Mouse (Mus musculus): Measurements from ENCODE around the gene Htr1f. TPM values are rescaled to one million over a fixed set of nuclear protein-coding genes. Genes with fewer than 3 reads are reported as not detected.
"Not testable (repeated sequence)": the region's sequence is repeated elsewhere in the genome, so short reads cannot be mapped to it uniquely, and the experiment has no call there.

Gene Htr1f
- polyA plus RNA-seq, 1 experiment: 0.36 TPM

DNA sequence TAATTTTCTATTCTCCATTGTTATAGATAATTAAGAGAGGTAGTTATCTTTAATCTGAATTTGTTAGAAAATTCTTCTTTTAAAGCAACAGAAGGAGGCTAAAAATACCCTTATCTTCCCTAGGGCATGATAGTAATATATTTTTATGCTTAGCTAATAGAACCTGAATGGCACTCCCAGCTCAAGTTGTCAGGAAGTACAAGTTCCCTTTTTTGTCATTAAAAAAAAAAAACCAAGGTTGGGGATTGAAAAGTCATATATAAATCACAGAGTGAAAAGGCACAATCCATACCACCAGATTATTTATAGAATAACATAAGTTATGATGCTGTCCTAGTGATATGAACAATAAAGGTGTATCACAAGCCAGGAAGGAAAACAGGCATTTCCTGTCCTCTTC, 39.4 kb downstream of the Htr1f start:
- no peak overlapping the region for H3K4me3 ChIP-seq (replicated peaks; ENCODE audit: insufficient read depth, low read depth, low read length)
- no peak overlapping the region for H3K27ac ChIP-seq (ENCODE audit: insufficient read depth, low read length)
- DNase-seq: no peak
- H3K4me1 ChIP-seq (ENCODE audit: control insufficient read depth, insufficient read depth, low read length): no peaks in the 10 kb centered on the region
- H3K27me3 ChIP-seq (ENCODE audit: control insufficient read depth, insufficient read depth, low read length): no peaks in the 10 kb centered on the region
- TF ChIP-seq CTCF (IDR thresholded peaks at IDR 0.05; ENCODE audit: borderline replicate concordance, insufficient read depth, low read depth, low read length): no peak
- no peak for TF ChIP-seq POLR2A (IDR thresholded peaks at IDR 0.05; ENCODE audit: borderline replicate concordance, insufficient read depth, low read length)

DNA sequence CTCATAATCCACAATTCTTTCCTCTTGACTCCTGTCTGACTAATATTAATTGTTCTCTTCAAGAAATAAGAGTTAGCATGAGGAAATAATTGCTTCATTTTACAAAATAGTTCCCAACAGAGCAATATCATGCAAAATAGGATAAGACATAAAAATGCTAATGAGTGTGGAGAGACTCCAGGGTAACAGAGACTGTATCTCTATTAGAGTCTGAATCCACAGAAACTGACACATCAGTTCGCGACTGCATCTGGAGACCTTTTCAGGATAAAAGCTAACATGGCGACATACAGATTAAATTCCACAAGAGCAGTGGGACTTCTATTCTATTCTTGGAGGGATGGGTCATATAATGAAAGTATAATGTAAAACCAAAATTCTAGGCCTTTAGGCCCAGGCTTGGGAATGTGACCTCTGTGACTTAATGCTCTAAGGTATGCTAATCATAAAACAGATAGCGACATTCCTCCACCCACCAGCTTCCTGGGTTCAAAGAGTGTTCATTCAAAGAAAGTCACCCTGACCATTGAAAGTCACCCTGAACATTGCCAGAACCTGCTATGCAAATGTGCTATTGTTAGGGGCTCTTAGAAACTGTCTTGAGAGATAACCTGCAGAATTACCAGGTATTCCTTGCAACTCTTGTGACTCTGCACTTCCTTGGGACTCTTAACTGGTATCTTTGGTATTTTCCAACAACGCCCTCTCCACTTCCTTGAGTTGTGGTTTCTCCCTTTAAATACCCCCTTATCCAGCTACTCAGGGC, 67.8 kb downstream of the Htr1f start:
- DNase-seq; H3K4me3 ChIP-seq (replicated peaks; ENCODE audit: insufficient read depth, low read depth, low read length); H3K27me3 ChIP-seq (ENCODE audit: control insufficient read depth, insufficient read depth, low read length); H3K27ac ChIP-seq (ENCODE audit: insufficient read depth, low read length); H3K4me1 ChIP-seq (ENCODE audit: control insufficient read depth, insufficient read depth, low read length): not testable (repeated sequence)
- WGBS: 95% methylated on average over 5 of the region's 5 CpGs

DNA sequence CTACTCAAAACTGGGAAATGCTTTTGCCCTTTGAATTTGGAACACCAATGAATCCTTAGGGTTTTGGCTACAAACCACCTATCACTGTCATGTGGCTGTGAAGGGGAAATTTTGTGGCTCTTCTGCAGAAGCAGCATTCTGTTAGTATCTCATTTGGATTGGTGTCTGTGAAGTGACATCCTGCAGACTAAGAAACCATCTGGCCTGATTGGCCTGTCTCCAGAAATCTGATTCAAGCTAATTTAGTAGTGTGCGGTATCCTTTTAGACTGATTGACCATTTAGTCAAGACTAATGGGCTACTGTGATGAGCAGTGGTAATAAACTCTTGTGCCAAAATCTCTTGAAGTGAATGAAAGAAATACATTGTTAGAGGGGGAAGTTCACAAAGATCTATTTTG, 76.0 kb downstream of the Htr1f start:
- TF ChIP-seq CTCF (IDR thresholded peaks at IDR 0.05; ENCODE audit: borderline replicate concordance, insufficient read depth, low read depth, low read length): no peak
- no peak for TF ChIP-seq POLR2A (IDR thresholded peaks at IDR 0.05; ENCODE audit: borderline replicate concordance, insufficient read depth, low read length)
- 2% methylated on average over 1 of the region's 1 CpGs for WGBS

DNA sequence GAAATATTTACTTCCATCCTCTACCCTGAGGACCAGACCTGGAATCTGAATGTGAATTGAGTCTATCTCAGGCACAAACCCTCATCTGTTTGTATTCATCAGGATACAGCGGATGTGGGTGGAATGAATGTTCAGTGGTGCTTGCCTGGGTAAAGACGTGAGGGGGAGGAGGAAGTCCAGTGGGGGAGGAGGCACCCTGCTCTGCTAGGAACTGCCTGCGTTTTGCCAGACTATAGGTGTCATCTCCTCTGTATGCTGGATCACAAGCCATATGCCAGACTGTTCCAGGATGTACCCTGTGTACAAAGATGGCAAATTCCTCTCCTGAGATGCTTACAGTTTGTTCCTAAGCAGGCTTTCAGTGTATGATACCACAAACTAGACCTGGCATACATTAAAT, 83.3 kb downstream of the Htr1f start:
- TF ChIP-seq CTCF (IDR thresholded peaks at IDR 0.05; ENCODE audit: borderline replicate concordance, insufficient read depth, low read depth, low read length): no peak
- no peak for TF ChIP-seq POLR2A (IDR thresholded peaks at IDR 0.05; ENCODE audit: borderline replicate concordance, insufficient read depth, low read length)
- no peaks in the 10 kb centered on the region for H3K4me1 ChIP-seq (ENCODE audit: control insufficient read depth, insufficient read depth, low read length)
- 79% methylated on average over 3 of the region's 3 CpGs for WGBS
- H3K27me3 ChIP-seq (ENCODE audit: control insufficient read depth, insufficient read depth, low read length): no peaks in the 10 kb centered on the region
- no peak overlapping the region for H3K4me3 ChIP-seq (replicated peaks; ENCODE audit: insufficient read depth, low read depth, low read length)
- DNase-seq: no peak
- H3K27ac ChIP-seq (ENCODE audit: insufficient read depth, low read length): no peak overlapping the region

More for the DNA sequence above, 76.0 kb downstream of the Htr1f start:
- Histone ChIP-seq H3K27ac (ENCODE audit: insufficient read depth, low read length) (no peak overlapping the region), H3K27me3 (ENCODE audit: control insufficient read depth, insufficient read depth, low read length) (no peaks in the 10 kb centered on the region), H3K4me3 (replicated peaks; ENCODE audit: insufficient read depth, low read depth, low read length) (no peak overlapping the region), H3K4me1 (ENCODE audit: control insufficient read depth, insufficient read depth, low read length) (no peaks in the 10 kb centered on the region)
- DNase-seq: peak; percentile 31 to 78

DNA sequence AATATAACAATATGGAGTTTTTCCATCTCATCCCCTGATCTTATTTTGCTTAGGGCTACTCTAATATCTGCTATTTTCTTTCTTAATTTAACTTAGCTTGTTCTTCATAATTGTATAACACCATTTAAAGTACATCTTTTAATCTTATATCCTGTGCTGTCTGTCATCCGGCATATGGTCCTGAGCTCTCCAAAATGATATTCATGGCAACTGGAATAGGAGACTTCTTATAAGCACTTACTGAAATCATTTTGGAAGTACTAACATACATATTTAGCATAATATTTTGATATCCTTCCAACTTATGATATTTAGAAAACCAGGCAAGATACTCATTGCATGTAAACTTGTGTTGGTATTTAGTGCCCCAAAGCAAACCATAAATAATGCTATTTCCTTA, 86.9 kb downstream of the Htr1f start:
- 92% methylated on average over 1 of the region's 1 CpGs for WGBS
- no peak overlapping the region for H3K27ac ChIP-seq (ENCODE audit: insufficient read depth, low read length)
- TF ChIP-seq POLR2A (IDR thresholded peaks at IDR 0.05; ENCODE audit: borderline replicate concordance, insufficient read depth, low read length): no peak
- no peak for TF ChIP-seq CTCF (IDR thresholded peaks at IDR 0.05; ENCODE audit: borderline replicate concordance, insufficient read depth, low read depth, low read length)

DNA sequence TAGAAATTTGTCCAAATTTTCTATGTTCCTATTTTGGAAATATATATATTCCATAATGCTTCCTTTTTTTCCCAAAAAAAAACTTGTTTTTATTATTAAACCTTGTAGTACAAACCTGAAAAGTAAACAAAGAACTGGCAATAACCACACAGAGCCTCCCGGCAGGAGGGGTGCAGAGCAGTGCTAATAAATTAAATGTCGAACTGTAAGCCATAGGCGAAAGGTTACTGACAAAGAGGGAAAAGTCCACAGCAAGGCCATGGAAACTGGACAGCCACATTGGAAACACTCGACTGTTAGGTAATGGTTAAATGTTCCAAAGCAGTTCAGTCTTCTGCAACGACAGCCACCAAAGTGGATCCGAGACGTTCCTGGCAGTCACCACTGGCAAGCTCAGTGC, 87.5 kb downstream of the Htr1f start:
- 55% methylated on average over 7 of the region's 7 CpGs for WGBS
- TF ChIP-seq POLR2A (IDR thresholded peaks at IDR 0.05; ENCODE audit: borderline replicate concordance, insufficient read depth, low read length): no peak
- TF ChIP-seq CTCF (IDR thresholded peaks at IDR 0.05; ENCODE audit: borderline replicate concordance, insufficient read depth, low read depth, low read length): no peak
- no peaks in the 10 kb centered on the region for H3K27me3 ChIP-seq (ENCODE audit: control insufficient read depth, insufficient read depth, low read length)
- DNase-seq: no peak
- H3K4me1 ChIP-seq (ENCODE audit: control insufficient read depth, insufficient read depth, low read length): no peaks in the 10 kb centered on the region
- no peak overlapping the region for H3K4me3 ChIP-seq (replicated peaks; ENCODE audit: insufficient read depth, low read depth, low read length)
- no peak overlapping the region for H3K27ac ChIP-seq (ENCODE audit: insufficient read depth, low read length)

More for the DNA sequence above, 86.9 kb downstream of the Htr1f start:
- no peaks in the 10 kb centered on the region for H3K27me3 ChIP-seq (ENCODE audit: control insufficient read depth, insufficient read depth, low read length)
- DNase-seq: no peak
- H3K4me1 ChIP-seq (ENCODE audit: control insufficient read depth, insufficient read depth, low read length): no peaks in the 10 kb centered on the region
- no peak overlapping the region for H3K4me3 ChIP-seq (replicated peaks; ENCODE audit: insufficient read depth, low read depth, low read length)

DNA sequence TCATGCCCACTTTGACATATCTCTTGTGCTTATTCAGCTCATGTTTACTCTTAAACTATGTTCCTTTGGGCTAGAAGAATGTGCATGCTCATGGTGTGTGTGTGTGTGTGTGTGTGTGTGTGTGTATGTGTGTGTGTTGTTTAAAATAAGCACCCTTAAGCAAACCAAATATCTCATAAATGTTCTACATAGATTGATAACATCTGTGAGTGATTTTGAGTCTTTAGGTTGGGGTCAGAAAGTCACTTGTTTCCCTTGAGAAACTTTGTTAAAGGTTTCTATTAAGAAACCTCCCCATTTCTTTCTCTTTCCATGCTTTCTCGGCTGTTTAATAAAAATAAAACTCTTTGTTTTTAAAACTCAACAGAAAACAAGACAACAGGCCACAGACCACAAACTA, 88.1 kb downstream of the Htr1f start:
- H3K27ac ChIP-seq (ENCODE audit: insufficient read depth, low read length): no peak overlapping the region
- no peaks in the 10 kb centered on the region for H3K4me1 ChIP-seq (ENCODE audit: control insufficient read depth, insufficient read depth, low read length)
- WGBS: 89% methylated on average over 1 of the region's 1 CpGs
- DNase-seq: no peak
- no peak overlapping the region for H3K4me3 ChIP-seq (replicated peaks; ENCODE audit: insufficient read depth, low read depth, low read length)
- H3K27me3 ChIP-seq (ENCODE audit: control insufficient read depth, insufficient read depth, low read length): no peaks in the 10 kb centered on the region
- TF ChIP-seq POLR2A (IDR thresholded peaks at IDR 0.05; ENCODE audit: borderline replicate concordance, insufficient read depth, low read length) (no peak), CTCF (IDR thresholded peaks at IDR 0.05; ENCODE audit: borderline replicate concordance, insufficient read depth, low read depth, low read length) (no peak)

DNA sequence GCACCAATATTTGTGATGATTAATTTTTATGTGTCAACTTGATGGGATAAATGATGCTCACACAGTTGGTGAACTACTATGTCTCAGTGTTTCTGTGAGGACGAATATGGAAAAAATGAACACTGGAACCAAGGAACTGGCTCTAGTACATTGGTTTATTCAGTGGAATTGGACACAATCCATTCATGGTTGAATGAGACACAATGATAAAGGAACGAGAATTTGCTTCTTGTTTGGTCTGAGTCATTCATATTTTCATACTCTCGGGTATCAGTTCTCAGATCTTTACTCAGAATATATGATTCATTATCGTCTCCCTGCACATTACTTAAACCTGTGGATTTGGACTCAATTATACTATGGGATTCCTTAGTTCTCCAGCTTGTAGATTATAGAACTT, 90.4 kb downstream of the Htr1f start:
- TF ChIP-seq CTCF (IDR thresholded peaks at IDR 0.05; ENCODE audit: borderline replicate concordance, insufficient read depth, low read depth, low read length) (no peak), POLR2A (IDR thresholded peaks at IDR 0.05; ENCODE audit: borderline replicate concordance, insufficient read depth, low read length) (no peak)
- Histone ChIP-seq H3K4me1 (ENCODE audit: control insufficient read depth, insufficient read depth, low read length) (no peaks in the 10 kb centered on the region), H3K27ac (ENCODE audit: insufficient read depth, low read length) (no peak overlapping the region), H3K4me3 (replicated peaks; ENCODE audit: insufficient read depth, low read depth, low read length) (no peak overlapping the region), H3K27me3 (ENCODE audit: control insufficient read depth, insufficient read depth, low read length) (no peaks in the 10 kb centered on the region)
- no peak for DNase-seq
- 76% methylated on average over 4 of the region's 4 CpGs for WGBS

Measured in cerebellum, adult 2 months (tissue).